Mouse (Mus musculus) left cerebral cortex, adult 8-10 months (tissue): ENCODE results near the gene Mfsd4b3. TPM values are rescaled to one million over a fixed set of nuclear protein-coding genes. Genes with fewer than 3 reads are reported as not detected.
"Not testable (repeated sequence)": the region's sequence is repeated elsewhere in the genome, so short reads cannot be mapped to it uniquely, and the experiment has no call there.

Experiments used
- DNase-seq, 2 experiments: peaks; one replicate each; pipeline ENCODE4 v3.0.0; 2022; ENCODE audit warnings: low spot score in 2 of 2
- total RNA-seq, 4 experiments: library from RNA; stranded (reverse); gene quantifications; 2 replicates each; pipeline ENCODE4 v1.2.4; 2022

The Mfsd4b3 gene
- total RNA-seq, 4 experiments from 2014 or later = 0.21 to 0.46 TPM; not detected in 2

DNA sequence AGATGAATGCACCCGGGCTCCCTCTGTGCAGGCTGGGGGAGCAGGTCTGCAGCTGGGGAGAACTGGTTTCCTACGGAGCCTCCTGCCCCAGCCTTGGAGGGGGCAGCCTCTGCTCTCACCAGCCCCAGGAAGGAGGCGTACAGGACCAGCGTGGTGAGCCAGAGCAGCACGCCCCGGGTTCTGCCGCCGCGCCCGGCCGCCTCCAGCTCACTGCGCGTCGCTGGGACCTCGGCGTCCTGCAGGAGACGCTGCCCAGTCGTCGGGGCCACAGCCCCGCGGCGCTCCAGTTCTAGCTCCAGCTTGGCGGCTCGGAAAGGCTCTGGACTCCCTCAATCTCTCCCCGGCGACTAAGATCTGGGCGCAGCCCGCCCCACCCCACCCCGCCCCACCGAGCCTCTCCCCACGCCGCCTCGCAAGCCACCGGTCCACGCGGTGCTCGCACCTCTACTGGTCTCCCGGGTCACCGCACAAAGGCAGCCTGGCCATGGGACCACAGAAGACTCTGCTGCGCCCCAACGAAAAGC lies 33.3 kb downstream of the Mfsd4b3 start, which contains the start of gene Mfsd4b2:
Mfsd4b2 (minus strand) TSS at position 308 of the 524 bp plus-strand sequence.
- DNase-seq = no peak

- not testable (repeated sequence) for DNase-seq
These were observed 35.4 kb downstream of the Mfsd4b3 start for GRCm38 (mm10) chr10:39924556-39924955.

GRCm38 (mm10) chr10:39912616-39913015 lies 47.3 kb downstream of the Mfsd4b3 start:
- no peak for DNase-seq

GRCm38 (mm10) chr10:39908768-39909441 lies 51.0 kb downstream of the Mfsd4b3 start:
- no peak for DNase-seq

DNA sequence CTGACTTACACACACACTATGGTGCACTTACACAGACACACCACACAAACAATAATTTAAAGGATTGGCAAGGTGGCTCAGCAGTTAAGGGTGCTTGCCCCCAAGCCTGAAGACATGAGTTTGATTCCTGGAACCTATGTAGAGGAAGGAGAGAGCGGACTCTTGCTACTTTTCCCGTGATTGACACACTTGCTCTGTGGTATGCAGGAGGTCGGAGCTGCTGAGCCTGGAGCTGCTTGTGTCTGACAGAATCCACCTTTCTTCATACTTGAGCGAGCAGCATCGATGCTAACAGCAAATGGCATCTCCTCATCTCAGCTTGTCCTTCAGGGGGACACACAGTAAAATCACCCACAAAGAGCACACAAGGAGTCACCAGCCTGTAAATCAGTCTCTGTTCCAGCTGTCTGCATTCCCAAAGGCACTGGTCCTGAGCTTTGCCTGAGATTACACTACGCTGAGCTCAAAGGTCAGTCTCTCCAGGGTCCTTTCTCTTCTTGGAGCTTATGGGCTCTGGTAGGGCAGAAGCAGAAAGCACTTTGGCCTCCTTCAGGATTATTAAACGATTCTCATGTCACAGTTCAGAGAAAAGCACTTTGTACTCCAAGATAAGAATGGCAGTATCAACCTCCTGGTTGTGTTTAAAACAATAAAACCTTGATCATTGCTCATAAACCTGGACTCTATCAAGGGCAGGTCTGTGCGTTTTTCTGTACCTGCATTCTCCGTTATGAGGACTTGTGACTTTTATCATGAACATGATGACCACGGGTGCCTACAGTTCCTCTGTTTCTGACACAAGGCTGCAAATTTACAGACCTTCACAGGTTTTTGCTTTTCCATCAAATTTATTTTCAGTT lies 52.9 kb downstream of the Mfsd4b3 start:
- DNase-seq = no peak

DNA sequence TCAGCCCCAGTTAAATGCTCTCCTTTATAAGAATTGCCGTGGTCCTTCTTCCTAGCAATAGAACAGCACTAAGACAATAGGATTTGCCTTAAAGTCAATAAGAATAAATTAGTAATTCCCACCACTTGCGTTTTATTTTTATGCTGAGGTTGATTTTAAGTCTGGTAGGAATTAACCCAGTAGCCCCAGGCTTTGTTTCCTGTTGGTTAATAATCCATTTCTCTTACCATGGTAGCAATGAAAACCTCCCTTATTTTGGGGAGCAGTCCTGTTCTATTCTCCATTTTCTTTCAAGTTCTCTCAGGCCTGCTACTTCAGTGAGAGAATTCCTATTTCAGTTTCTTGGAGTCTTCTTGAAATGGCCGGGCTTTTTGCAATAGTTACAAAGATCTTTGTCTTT lies 55.8 kb downstream of the Mfsd4b3 start:
- no peak for DNase-seq

DNA sequence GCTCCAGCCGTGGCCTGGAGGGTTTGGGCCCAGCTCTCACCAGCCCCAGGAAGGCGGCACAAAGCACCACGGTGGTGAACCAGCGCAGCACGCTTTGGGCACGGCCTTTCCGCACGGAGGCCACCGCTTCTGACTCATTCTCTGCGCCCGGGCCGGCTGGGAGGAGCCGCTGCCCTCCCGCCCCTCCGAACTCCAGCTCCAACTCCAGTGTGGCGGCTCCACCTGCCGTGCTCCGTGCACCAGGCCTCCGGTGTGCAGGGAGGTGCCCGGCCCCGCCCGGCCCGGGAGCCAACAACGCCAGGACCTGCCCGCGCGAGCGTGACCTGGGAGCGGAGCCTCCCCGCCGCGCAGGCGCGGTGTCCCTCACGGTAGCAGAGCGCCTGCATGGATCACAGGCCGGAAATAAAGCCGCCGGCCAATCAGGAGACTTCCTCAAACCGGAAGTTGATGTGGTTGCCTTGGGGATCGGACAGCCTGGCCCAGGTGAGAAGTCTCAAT lies 61.0 kb downstream of the Mfsd4b3 start, which contains the start of gene Mfsd4b4:
Mfsd4b4 (minus strand) TSS at position 365 of the 498 bp plus-strand sequence.
- DNase-seq = peak; percentile 63 to 85

Other genes starting within 250 kb of the Mfsd4b3 start
- gene Rev3l, start 228.0 kb downstream of the Mfsd4b3 start, total RNA-seq = 10 to 100 TPM; 28.4 to 37.3 (median 29.3) TPM
- 10 to 100 TPM in 1 of 4 experiments, 1 to 10 TPM in 3; 8.7 to 10.0 (median 9.0) TPM for gene Mfsd4b4, start 60.9 kb downstream of the Mfsd4b3 start, total RNA-seq
- gene Mfsd4b2, start 33.2 kb downstream of the Mfsd4b3 start, total RNA-seq = under 1 TPM; 0.28 to 0.61 (median 0.36) TPM
- under 1 TPM in 3 of 4 experiments, not detected in 1; 0.25 to 0.44 (median 0.27) TPM for gene Mfsd4b5, start 26.5 kb upstream of the Mfsd4b3 start, total RNA-seq
- gene Mfsd4b1, start 65.1 kb upstream of the Mfsd4b3 start, total RNA-seq = 1 to 10 TPM in 1 of 4 experiments, under 1 TPM in 3; 0.53 to 1.3 (median 0.79) TPM
- gene Slc16a10, start 182.1 kb upstream of the Mfsd4b3 start, total RNA-seq = 1 to 10 TPM; 2.9 to 4.5 (median 3.6) TPM